Mouse (Mus musculus) stomach, postnatal 0 days (tissue): ENCODE measurements at regions not wholly inside any gene's neighbourhood (a gene's known extent, or its start where the extent isn't known, plus 50 kb on each side); places are given as distances from the start of the nearest gene placed in this dataset.

Experiments
- ATAC-seq: fragments of 200-750 bp; cut with Nextera tagmentation; 2 replicates; pipeline ENCODE4 v1.8.0; 2017; ENCODE audit not compliant: low FRiP score, low TSS enrichment
- DNase-seq: peaks from one replicate; pipeline ENCODE4 v3.0.0-alpha.2; 2016; ENCODE audit warnings: low spot score
- H3K27ac ChIP-seq: fragments of 300-500 bp; sonication (generic); replicated peaks from 2 replicates; pipeline ENCODE4 v1.5.1; 2014; ENCODE audit warnings: mild to moderate bottlenecking, control low read depth
- H3K27me3 ChIP-seq: fragments of 300-500 bp; sonication (generic); 2 replicates; pipeline ENCODE4 v1.6.1; 2014; ENCODE audit warnings: low read length; ENCODE audit not compliant: control insufficient read depth, insufficient read depth
- H3K36me3 ChIP-seq: fragments of 300-500 bp; sonication (generic); 2 replicates; pipeline ENCODE4 v1.6.1; 2014; ENCODE audit warnings: low read length, mixed read lengths; ENCODE audit not compliant: control insufficient read depth, insufficient read depth
- H3K4me1 ChIP-seq: fragments of 300-500 bp; sonication (generic); replicated peaks from 2 replicates; pipeline ENCODE4 v1.6.1; 2014; ENCODE audit warnings: antibody characterized with exemption; ENCODE audit not compliant: control insufficient read depth, insufficient read depth
- H3K4me2 ChIP-seq: fragments of 300-500 bp; sonication (generic); replicated peaks from 2 replicates; pipeline ENCODE4 v1.6.1; 2014; ENCODE audit warnings: low read depth, mild to moderate bottlenecking, control low read depth, moderate library complexity
- H3K4me3 ChIP-seq: fragments of 300-500 bp; sonication (generic); 2 replicates; pipeline ENCODE4 v1.5.1; 2014; ENCODE audit warnings: low read depth, low read length, control low read depth
- H3K9ac ChIP-seq: fragments of 300-500 bp; sonication (generic); 2 replicates; pipeline ENCODE4 v1.6.1; 2014; ENCODE audit warnings: mild to moderate bottlenecking, low read length, control low read depth, mixed read lengths
- H3K9me3 ChIP-seq: fragments of 300-500 bp; sonication (generic); 2 replicates; pipeline ENCODE4 v1.6.1; 2016; ENCODE audit warnings: low read length; ENCODE audit not compliant: control insufficient read depth
- CTCF ChIP-seq: IDR thresholded peaks from 2 replicates; pipeline ENCODE4 v1.5.1; 2016; ENCODE audit warnings: antibody characterized with exemption, low read depth, mild to moderate bottlenecking, moderate library complexity
- EP300 ChIP-seq: optimal IDR thresholded peaks from 2 replicates; pipeline ENCODE3; 2016; ENCODE audit warnings: antibody characterized with exemption
- WGBS: fragments of 180-500 bp; shearing (Covaris S2); extraction: QIAGEN DNeasy Blood & Tissue Kit; methylation state at CpG from one replicate; pipeline ENCODE4 v1.1.7; 2014; 5-methylcytosine and 5-hydroxymethylcytosine counted together

DNA sequence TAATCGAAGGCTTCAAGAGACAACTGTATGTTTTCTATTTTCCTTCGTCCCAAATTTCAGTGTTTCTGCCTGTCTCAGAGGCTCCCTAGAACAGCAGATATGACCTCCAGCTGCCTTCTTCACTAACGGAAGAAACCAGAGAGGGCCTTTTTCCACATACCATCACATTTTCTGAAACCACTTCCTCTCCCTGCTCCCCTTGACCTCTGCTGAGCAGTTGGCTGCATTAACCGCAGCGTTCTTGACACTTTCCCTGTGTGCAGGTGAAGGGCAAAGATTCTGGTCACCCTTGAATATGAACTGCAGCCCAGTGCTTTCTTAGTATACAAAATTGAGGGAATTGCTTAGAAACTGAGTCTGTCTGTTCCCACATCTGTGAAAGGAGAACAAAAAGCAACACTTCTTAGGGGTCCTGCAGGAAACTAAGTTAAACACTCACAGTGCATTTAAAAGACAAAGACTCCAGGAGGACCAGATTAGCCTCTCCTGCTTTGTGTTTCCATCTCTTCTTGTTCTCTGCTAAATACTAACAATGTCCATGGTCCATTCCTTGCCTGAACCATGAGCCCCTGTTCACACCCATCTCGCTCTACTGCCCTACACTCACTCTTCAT, 98.4 kb downstream of the Akap11 start:
- Histone ChIP-seq H3K4me3 (no peak overlapping the region), H3K9me3 (no peaks in the 10 kb centered on the region), H3K27ac (no peak overlapping the region), H3K9ac (no peak overlapping the region), H3K4me2 (no peak overlapping the region), H3K4me1 (no peaks in the 10 kb centered on the region), H3K27me3 (no peaks in the 10 kb centered on the region), H3K36me3 (no peaks in the 10 kb centered on the region)
- TF ChIP-seq EP300 (no peak), CTCF (no peak)
- ATAC-seq (no peak), DNase-seq (no peak)
- 44% methylated on average over 6 of the region's 6 CpGs for WGBS

DNA sequence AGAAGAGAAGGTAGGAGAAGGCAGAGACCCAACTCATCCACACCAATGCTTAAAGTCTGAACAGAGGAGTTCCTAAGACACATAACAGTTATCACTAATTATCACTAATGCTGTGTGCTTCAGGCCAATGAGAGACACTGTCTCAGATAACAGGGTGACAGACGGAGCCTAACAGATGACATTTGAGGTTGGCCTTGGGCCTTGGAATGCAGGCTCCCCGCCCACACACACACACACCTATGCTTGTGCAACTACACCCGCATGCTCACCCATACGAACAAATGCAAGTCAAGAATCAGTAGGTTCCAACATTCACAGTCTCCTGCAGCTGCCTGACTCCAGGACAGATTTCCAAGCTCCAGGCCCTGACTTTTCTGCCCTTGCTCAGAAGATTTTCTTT, 100.0 kb downstream of the Akap11 start:
- WGBS = 68% methylated on average over 4 of the region's 4 CpGs
- H3K9me3 ChIP-seq = no peaks in the 10 kb centered on the region
- H3K27me3 ChIP-seq = no peaks in the 10 kb centered on the region
- H3K4me3 ChIP-seq = no peak overlapping the region
- no peak for DNase-seq
- H3K4me2 ChIP-seq = no peak overlapping the region
- H3K9ac ChIP-seq = no peak overlapping the region
- no peaks in the 10 kb centered on the region for H3K36me3 ChIP-seq
- no peak for TF ChIP-seq CTCF
- TF ChIP-seq EP300 = no peak
- no peak overlapping the region for H3K27ac ChIP-seq
- ATAC-seq = no peak
- no peaks in the 10 kb centered on the region for H3K4me1 ChIP-seq

DNA sequence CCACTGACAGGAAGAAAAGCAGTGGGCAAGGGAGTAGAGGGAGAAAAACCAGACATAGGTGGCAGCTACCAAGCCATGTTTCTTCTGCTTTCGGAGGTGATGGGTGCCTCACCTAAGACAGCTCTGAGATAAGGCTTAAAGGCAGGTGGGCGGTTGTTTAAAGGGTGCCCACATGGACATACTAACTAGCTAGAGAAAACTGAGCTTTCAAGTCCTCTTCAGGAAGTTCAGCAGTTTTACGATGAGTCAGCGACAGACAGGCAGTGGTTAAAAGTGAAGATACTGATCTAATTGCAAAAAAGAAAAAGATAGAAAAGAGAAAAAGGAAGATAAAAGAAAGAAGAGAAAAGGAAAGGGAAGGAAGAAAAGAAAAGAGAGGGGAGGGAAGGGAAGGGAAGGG, 100.6 kb downstream of the Akap11 start:
- Histone ChIP-seq H3K9me3 (no peaks in the 10 kb centered on the region), H3K36me3 (no peaks in the 10 kb centered on the region), H3K4me1 (no peaks in the 10 kb centered on the region), H3K27me3 (no peaks in the 10 kb centered on the region), H3K27ac (no peak overlapping the region), H3K4me3 (no peak overlapping the region), H3K9ac (no peak overlapping the region), H3K4me2 (no peak overlapping the region)
- ATAC-seq (no peak), DNase-seq (no peak)
- TF ChIP-seq CTCF (no peak), EP300 (no peak)
- 89% methylated on average over 4 of the region's 4 CpGs for WGBS

DNA sequence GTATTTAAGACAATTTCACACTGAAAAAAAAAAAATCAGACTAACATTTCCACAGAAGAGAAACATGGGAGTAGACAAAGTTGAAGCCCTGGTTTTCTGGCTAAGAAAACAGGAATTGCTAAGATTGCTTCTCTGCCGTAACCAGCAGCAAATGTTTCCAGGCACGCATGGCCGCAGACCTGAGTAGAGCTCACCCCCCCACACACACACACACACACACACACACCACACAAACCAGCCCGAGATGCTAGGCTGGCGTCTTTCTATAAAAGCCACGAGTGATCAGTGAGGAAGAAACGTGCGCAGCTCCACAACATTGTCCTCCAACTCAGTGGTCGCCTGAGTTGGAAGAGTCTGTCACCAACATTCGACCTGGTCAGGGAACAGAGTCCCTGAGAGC, 101.0 kb downstream of the Akap11 start:
- Histone ChIP-seq H3K36me3 (no peaks in the 10 kb centered on the region), H3K9ac (no peak overlapping the region), H3K4me2 (no peak overlapping the region), H3K4me1 (no peaks in the 10 kb centered on the region), H3K27me3 (no peaks in the 10 kb centered on the region), H3K9me3 (no peaks in the 10 kb centered on the region), H3K4me3 (no peak overlapping the region), H3K27ac (no peak overlapping the region)
- TF ChIP-seq EP300 (no peak), CTCF (no peak)
- no peak for DNase-seq
- 83% methylated on average over 10 of the region's 10 CpGs for WGBS
- ATAC-seq = no peak

DNA sequence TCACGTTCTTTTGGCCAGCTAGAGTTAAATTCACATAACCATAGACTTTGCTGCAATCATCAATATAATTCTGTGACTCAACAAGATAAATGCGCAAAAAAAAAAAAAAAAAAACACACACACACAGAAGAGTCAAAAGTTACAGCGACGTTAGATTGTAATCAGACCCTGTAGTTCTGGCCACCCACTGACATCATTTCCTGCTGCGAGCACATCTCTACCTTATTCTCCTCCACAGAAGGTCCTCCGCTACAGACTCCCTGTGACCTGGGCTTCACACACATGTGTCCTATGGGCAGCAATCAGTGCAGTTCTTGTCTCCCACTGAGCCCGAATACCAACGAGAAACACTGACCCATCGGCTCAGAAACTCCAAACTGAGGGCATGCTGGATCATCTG, 101.9 kb downstream of the Akap11 start:
- Histone ChIP-seq H3K4me1 (no peaks in the 10 kb centered on the region), H3K4me2 (no peak overlapping the region), H3K27me3 (no peaks in the 10 kb centered on the region), H3K9me3 (no peaks in the 10 kb centered on the region), H3K4me3 (no peak overlapping the region), H3K9ac (no peak overlapping the region), H3K36me3 (no peaks in the 10 kb centered on the region), H3K27ac (no peak overlapping the region)
- ATAC-seq (no peak), DNase-seq (no peak)
- TF ChIP-seq EP300 = no peak
- no peak for TF ChIP-seq CTCF
- WGBS = 86% methylated on average over 9 of the region's 9 CpGs

DNA sequence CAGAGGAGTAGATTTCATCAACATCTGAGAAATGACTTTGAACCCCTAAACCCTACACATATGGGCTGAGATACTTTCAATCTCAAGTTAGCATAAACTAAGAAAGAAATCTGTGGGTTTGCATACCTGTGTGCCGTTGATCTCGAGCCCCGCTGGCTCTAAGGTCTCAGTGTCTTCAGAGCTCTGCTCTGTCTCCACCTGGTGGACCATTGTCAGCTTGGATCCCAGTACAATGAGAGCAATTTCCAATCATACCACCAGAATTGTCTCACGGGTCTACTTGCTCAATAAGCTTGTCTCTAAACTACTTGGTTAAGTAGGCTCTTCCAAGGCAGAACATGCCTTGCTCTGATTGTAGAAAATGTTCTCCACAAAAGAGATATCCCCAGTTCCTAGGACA, 102.5 kb downstream of the Akap11 start:
- DNase-seq = no peak
- H3K4me3 ChIP-seq = no peak overlapping the region
- WGBS = 88% methylated on average over 4 of the region's 4 CpGs
- peak; percentile 45 for TF ChIP-seq CTCF
- TF ChIP-seq EP300 = no peak
- H3K4me1 ChIP-seq = no peaks in the 10 kb centered on the region
- ATAC-seq = no peak
- no peak overlapping the region for H3K9ac ChIP-seq
- H3K36me3 ChIP-seq = no peaks in the 10 kb centered on the region
- H3K27me3 ChIP-seq = no peaks in the 10 kb centered on the region
- H3K9me3 ChIP-seq = no peaks in the 10 kb centered on the region
- H3K4me2 ChIP-seq = no peak overlapping the region
- no peak overlapping the region for H3K27ac ChIP-seq
